Mouse (Mus musculus): Measurements from ENCODE around the gene Fkrp.
A peak's percentile ranks its signal among the peaks of the same experiment; 100 is the strongest.

Gene Fkrp

GRCm38 (mm10) chr7:16816475-16817122, at the start of gene Fkrp:
Fkrp (minus strand) TSS chr7:16816732.
- peak in 1 of 2 experiments; percentile 46 for DNase-seq (ENCODE audit: low spot score in 2 of 2)

GRCm38 (mm10) chr7:16859902-16860651, 43.5 kb upstream of the Fkrp start:
- no peak for DNase-seq (ENCODE audit: low spot score in 2 of 2)

DNA sequence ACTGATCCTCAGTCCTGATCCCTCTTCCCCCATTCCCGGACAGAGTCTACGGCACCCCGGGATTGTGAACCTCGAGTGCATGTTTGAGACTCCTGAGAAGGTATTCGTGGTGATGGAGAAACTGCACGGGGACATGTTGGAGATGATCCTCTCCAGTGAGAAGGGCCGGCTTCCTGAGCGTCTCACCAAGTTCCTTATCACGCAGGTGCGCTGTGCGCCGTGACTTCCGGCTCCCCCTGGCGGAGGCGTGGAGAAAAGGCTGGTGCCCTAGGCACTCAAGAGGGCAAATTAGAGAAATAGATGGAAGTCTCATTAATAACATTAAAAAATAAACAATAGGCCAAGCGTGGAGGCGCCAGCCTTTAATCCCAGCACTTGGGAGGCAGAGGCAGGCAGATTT, 41.8 kb upstream of the Fkrp start:
- no peak for DNase-seq (ENCODE audit: low spot score in 2 of 2)

- no peak for DNase-seq (ENCODE audit: low spot score in 2 of 2)
Measured at GRCm38 (mm10) chr7:16853302-16853831, 36.8 kb upstream of the Fkrp start.

DNA sequence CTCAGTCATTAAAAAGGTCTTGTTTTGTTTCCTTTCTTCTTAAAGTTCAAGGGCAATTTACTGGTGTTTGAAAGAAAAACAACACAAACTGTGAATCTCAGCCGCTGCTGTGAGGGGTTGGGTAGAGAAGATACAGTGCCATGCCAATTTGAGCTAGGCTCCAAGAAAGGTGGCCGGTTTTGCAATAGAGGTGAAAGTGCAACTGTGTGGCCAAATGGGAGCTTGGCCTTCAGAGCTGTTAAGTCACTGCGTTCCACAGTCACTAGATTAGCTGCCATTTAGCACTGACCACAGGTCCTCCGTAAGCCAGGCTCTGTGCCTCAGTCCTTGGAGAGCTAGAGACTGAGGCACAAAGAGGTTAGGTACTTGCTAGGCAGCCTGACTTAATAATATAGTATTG, 35.1 kb upstream of the Fkrp start:
- no peak for DNase-seq (ENCODE audit: low spot score in 2 of 2)

GRCm38 (mm10) chr7:16848579-16848978, 32.0 kb upstream of the Fkrp start:
- DNase-seq (ENCODE audit: low spot score in 2 of 2) = peak in 1 of 2 experiments; percentile 66

- no peak for DNase-seq (ENCODE audit: low spot score in 2 of 2)
Measured at GRCm38 (mm10) chr7:16847507-16847906, 31.0 kb upstream of the Fkrp start.

- DNase-seq (ENCODE audit: low spot score in 2 of 2) = no peak
Measured at GRCm38 (mm10) chr7:16846775-16847174, 30.2 kb upstream of the Fkrp start.

GRCm38 (mm10) chr7:16845820-16846167, 29.3 kb upstream of the Fkrp start:
- DNase-seq (ENCODE audit: low spot score in 2 of 2) = no peak

DNA sequence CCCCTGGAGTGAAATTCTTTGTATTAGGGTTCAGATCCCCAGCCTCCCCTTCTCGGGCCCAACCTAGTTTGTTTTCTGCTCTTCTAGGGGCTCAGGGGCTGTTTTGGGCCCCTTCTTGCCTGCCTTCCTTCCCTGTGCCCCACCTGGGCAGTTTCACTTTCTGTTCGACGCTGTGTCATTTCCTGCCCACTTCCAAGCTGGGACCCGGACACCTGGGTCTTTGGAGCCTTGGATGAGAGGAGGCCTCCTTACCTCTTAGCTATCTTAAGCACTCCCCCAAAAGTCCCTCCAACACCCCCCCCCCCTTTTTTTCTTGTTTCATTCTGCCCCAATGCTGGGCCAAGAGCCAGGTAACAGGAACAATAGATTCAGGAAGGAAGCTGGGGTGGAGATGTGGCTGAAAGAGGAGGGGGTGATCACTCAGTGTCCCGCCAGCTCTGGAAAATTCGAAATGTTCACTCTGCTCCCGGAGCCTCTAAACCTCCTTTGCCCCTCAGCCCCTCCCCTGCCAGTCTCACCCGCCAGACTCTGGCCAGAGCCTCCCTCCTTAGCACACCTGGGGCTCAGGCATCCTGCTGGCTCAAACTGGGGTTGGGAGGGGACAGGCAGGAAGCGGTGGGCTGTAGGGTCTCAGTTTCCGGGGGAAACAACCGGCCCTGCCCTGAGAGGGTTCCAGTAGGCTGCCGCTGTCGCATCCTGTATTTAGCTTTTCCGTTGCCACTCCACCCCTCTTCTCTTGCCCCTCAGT, 28.7 kb upstream of the Fkrp start:
- DNase-seq (ENCODE audit: low spot score in 2 of 2) = no peak

GRCm38 (mm10) chr7:16844696-16845071, 28.2 kb upstream of the Fkrp start:
- DNase-seq (ENCODE audit: low spot score in 2 of 2) = no peak

DNA sequence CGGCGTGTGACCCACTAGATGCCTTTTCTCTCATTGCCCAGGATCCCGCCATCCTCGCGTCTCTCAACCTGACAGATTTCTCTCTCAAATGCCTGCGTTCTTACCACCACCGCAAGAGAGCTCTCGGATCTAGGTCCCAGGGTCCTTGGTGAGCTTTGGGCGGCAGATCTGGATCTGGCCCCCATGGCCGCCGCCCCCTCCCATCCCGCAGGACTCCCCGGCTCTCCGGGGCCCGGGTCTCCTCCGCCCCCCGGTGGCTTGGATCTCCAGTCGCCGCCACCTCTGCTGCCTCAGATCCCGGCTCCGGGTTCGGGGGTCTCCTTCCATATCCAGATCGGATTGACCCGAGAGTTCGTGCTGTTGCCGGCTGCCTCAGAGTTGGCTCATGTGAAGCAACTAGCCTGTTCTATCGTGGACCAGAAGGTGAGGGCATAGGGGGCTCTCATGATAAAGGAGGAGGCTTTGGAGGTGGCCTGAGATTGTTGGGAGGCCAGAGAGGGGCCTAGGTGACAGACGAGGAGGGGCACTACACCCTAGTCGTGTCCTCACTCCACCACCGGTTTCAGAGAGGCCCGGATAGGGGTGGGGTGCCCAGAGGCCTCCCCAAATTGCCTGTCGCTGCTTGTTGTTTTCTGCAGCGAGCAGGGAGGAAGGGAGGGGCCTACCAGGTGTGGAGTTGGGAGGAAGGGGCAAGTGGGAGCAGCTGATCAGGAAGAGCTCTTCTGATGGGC, 27.1 kb upstream of the Fkrp start:
- DNase-seq (ENCODE audit: low spot score in 2 of 2) = no peak

DNA sequence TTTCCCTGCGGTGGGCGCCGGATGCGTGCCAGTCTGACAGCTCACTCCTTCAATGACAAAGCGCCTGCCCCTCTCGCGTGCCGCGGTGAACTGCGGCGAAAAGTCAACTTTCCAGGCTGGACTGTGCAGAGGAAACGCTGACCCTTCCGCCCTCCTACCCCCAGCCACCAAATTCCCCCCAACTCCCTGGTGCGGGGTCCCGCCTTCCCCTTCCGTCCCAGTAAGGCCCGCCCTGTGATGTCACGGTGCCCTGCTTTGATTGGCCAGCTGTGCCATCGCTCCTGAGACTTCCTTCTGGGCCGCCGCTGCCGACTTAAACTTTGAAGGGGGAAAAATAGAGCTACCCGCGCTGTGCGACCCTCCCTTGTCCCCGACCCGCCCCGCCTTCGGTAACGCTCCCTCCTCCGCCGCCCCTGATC, 26.1 kb upstream of the Fkrp start, which contains the start of gene Prkd2:
TSS of gene Prkd2 (plus strand) at position 258 of the 419 bp plus-strand sequence.
- DNase-seq (ENCODE audit: low spot score in 2 of 2) = peak; percentile 78 to 89

- no peak for DNase-seq (ENCODE audit: low spot score in 2 of 2)
Measured at GRCm38 (mm10) chr7:16841561-16842560, 25.3 kb upstream of the Fkrp start.

DNA sequence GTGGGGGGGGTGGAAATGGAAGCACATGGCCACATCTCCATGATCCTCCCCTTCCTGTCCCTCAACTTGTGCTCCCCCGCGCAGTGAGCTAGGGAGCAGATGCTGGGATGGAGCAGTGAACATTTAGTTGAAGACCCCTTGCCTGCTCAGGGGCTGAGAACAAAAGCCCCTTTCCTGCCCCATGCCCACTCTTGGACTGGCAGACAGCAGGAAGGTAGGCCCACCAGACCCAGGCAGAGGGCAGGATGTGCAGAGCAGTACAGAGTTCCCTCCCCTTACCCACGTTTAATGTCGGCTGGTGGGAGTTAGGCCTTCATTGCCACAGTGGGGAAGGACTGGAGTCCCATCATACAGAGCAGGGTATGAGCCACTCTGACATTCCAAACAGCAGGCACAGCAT, 24.5 kb upstream of the Fkrp start:
- no peak for DNase-seq (ENCODE audit: low spot score in 2 of 2)

- no peak for DNase-seq (ENCODE audit: low spot score in 2 of 2)
Measured at GRCm38 (mm10) chr7:16840109-16840491, 23.6 kb upstream of the Fkrp start.

GRCm38 (mm10) chr7:16839427-16840108, 23.0 kb upstream of the Fkrp start:
- no peak for DNase-seq (ENCODE audit: low spot score in 2 of 2)

DNA sequence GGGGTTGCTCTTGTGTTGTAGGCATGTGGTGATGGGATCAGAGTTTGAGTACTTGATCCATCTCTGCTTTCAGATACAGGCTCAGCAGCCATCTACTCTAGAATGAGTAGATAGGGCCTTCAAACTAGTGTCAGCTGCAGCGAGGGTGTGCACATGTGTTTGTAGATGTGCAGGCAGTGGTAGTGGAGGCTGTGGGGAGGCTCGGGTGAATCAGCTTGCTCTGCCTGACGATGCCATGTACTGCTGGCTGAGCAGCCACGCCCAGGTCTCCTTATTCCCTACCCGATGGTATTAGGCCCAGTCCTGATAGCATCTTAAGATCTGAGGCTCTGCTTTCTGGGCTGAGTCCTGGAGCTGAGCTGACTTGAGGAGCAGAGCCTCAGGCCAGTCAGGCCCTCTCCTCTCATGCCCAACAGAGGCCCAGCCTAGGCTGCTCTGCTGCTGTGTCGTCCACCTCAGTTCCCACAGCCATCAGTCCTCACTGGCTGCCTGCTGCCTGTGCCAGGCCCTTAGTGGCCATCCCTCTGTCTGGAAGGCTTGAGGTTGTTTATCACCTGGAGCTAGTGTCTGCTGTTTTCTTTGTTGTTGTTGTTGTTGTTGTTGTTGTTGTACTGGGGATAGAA, 22.4 kb upstream of the Fkrp start:
- no peak for DNase-seq (ENCODE audit: low spot score in 2 of 2)

Measured in frontal cortex, postnatal 10 days (tissue).